Mouse (Mus musculus): ENCODE data around the gene Bik.

DNA sequence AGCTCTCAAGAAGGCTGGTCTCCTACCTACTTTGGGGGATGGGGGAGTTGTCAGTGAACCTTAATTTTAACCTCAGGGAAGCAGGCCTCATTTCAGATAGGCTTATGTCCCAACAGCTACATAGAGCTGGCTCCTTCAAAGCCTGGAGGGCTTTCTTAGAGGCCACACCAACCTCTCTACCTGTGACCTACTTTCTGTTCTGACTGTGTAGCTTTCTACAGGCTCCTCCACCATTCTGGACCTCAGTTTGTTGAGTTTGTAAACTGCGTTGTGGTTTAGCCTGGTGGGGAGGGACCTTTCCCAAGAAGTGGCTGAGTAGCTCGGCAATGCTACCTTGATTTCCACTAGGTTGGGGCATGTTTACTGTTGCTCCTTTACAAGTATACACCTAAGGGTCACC lies 1.1 kb downstream of the Bik start:
- TF ChIP-seq CTCF (IDR thresholded peaks at IDR 0.05 in 2 of 3, conservative IDR thresholded peaks at IDR 0.05 in 1 of 3; ENCODE audit: control insufficient read depth in 1 of 3, insufficient read depth in 1 of 3, low read depth in 2 of 3, low read length in 3 of 3, poor library complexity in 1 of 3, severe bottlenecking in 1 of 3), result no peak
- TF ChIP-seq POLR2A (IDR thresholded peaks at IDR 0.05; ENCODE audit: control insufficient read depth in 1 of 2, insufficient read depth in 1 of 2, low read depth in 1 of 2, low read length in 2 of 2, poor library complexity in 1 of 2), result no peak
- no peak for TF ChIP-seq EP300 (IDR thresholded peaks at IDR 0.05; ENCODE audit: low read depth in 1 of 2, low read length in 2 of 2)
- TF ChIP-seq UBTF (IDR thresholded peaks at IDR 0.05; ENCODE audit: borderline replicate concordance, insufficient read depth, low read depth, low read length), result no peak
- TF ChIP-seq BHLHE40 (IDR thresholded peaks at IDR 0.05; ENCODE audit: borderline replicate concordance, low read depth, low read length), result no peak
